Mouse (Mus musculus) hindlimb bud, embryonic 11.5 days (tissue): Measurements from ENCODE around the gene Bhlhe40.

Source experiments
- DNase-seq: peaks from one replicate; pipeline ENCODE4 v3.0.0-alpha.2; 2012; ENCODE audit warnings: low read depth, low spot score; ENCODE audit errors: extremely low spot score

The Bhlhe40 gene

DNA sequence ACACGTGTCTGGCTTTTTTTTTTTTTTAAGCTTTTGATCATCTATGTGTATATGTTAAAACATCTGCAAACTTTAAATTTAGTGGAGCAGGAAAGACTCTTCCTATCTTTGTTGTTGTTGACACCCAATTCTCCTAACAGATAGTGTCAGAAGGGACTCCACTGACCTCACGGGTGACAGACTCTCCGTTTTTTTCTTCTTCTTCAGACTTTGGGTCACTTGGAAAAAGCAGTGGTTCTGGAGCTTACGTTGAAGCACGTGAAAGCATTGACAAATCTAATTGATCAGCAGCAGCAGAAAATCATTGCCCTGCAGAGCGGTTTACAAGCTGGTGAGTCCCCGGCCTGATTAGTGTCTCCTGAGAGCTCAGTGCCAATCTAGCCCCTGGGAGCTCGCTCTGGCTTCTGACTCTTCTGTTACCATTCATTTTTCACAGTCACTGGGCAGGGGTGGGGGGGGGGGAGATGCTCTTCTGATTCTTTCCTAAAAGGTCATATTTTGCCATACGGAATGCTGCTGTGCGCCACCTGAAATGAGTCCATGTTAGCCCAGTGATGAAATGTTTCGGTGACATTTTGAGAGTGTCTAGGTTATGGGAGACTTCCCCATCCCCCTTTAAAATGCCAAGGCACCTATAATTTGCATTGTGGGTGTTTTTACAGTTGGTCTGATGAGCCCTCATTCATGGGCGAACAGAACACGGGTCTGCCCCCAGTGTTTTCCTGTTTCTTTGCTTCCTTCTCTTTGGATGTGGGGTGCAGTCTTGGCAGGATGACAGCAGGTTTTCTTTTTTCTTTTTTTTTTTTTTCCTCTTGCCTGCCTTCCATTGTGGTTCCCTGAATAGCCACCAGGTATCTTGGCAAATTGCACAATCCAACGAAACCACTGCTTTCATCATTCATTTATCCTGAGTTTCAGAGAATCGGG, 2.1 kb downstream of the Bhlhe40 start:
- DNase-seq: no peak

DNA sequence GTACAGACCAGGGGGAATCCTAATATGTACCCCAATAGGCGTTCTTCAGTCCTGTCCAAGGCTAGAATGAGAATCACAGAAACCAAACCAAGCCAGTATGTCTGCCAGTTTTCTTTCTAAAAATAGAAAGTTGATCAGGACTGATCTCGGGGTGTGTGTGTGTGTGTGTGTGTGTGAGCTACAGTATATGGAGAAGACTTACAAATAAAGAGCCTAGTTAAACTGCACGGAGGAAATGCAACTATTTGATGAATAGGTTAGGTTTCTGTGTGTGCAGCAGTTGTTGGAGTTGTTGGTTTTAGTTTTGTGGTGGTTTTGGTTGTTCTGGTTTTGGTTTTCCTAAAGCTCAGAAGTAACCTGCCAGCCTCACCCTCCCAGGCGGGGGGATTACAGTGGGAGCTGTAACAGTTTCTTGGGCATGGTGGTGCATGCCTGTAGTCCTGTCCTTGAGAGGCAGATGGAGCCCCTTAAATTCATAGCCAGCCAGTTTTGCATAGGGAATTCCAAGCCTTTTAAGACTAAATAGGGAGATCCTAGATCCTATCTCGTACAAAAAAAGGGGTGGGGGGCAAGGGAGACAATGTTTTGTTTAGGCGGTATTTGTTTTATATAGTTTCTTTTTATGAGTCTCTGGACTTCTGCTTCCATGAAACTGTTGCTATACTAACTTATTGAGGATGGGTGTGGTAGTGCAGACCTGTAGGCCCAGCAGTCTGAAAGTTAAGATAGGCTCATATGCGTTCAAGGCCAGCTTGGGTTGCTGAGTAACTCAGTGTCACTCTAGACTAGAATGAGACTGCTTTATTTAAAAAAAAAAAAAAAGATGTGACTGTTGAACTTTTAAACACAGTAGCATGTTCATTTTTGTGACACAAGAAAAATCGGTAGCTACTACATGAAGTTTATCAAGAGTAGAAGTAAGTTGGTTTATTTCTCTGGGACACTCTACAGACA, 3.1 kb downstream of the Bhlhe40 start:
- no peak for DNase-seq

DNA sequence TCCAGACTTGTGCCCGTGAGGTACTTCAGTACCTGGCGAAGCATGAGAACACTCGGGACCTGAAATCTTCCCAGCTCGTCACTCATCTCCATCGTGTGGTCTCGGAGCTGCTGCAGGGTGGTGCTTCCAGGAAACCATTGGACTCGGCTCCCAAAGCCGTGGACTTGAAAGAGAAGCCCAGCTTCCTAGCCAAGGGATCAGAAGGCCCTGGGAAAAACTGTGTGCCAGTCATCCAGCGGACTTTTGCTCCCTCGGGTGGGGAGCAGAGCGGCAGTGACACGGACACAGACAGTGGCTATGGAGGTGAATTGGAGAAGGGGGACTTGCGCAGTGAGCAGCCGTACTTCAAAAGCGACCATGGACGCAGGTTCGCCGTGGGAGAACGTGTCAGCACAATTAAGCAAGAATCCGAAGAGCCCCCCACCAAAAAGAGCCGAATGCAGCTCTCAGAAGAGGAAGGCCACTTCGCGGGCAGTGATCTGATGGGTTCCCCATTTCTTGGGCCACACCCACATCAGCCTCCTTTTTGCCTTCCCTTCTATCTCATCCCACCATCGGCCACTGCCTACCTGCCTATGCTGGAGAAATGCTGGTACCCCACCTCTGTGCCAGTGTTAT, 4.2 kb downstream of the Bhlhe40 start:
- no peak for DNase-seq

DNA sequence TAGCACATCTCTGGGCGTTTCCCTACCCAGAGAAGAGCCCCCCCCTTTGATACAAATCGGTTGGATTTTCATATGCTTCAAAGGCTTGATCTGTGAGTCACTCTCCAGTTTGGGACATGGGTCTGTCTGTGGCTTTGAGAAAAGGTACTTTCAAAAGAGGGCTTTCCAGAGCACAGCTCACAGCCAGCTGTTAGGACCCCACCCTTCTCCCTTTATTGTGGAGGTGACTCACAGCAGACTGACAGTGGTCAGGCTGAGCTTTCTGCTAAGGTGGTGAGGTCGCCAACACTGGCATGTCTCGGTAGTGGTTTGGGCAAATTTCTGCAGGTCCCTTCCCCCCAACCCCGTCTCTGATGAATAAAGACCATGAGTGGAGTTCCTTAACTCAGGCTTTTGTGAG, 5.2 kb downstream of the Bhlhe40 start:
- no peak for DNase-seq

DNA sequence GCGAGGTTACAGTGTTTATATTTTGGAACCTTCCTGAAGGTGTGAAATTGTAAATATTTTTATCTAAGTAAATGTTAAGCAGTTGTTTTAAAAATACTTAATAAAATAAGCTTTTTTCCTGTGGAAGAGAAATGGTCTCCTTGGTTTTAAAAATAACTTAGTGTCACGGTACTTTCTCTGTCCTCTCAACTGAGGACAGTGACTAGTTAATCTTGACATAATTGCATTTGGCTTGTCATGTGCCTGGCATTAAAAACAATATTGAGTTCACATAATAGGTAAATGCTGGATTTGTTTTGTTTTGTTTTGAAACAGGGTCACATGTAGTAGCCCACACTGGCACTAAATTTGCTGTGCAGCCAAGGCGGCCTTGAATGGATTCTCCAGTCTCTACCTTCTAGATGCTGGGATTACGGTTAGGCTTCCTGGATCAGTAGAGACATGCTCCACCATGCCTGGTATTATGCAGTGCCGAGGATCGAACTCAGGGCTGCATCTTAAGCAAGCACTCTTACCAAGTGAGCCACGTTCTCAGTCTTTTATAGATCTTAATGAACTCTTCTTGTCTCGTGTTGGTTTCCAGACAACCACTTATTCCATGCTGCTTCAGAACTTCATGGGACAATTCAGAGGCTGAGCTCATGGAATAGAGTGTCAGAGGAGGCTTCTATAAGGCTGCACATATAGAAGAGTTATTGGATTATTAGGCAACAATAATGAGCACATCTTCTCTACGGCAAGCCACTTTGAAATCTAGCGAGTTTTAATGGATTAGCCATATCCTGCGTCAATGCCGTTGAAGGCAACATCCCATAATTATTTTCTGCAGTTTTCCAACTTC, 6.4 kb downstream of the Bhlhe40 start:
- DNase-seq: no peak

DNA sequence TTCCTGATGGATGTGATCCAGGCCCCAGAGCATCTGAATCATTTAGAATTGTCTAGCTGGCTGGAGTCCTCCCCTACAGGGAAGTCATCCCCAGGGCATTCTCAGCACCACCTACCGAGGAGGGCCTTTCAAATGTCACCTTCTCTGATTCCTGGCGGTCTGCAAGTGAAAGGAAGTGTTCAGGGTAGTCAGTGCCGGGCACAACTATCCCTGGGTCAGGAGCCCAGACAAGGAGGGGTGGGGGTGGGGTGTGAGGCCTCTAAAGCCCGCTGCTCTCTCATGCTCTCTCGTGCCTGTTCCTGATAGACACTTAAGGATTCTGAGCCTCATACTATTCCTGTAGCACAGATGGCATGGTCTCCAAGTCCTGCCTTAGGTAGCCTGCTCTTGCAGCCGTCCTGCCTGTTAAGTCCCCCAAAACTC, 7.2 kb downstream of the Bhlhe40 start:
- DNase-seq: no peak

DNA sequence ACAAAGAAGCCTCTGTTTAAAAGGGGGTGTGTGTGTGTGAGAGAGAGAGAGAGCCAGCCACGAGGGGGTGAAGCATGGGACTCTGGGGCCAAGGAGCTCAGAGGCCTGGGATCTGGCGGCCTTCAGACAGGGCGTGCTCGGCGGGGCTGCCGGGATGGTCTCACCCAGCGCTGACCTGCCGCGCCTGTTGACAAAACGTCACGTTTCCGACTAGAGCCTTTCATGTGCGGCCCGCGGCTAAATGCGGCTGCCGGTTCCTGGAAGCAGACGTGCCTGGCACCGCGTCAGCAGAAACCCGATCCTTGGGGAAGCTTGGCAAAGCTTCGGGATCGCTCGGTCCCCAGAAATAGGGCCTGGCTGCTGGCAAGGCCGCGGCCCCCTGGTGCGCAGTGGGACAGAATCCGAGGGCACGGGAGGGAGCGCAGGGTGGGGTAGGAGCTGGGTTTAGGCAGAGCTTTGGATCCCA, 7.9 kb downstream of the Bhlhe40 start:
- no peak for DNase-seq

DNA sequence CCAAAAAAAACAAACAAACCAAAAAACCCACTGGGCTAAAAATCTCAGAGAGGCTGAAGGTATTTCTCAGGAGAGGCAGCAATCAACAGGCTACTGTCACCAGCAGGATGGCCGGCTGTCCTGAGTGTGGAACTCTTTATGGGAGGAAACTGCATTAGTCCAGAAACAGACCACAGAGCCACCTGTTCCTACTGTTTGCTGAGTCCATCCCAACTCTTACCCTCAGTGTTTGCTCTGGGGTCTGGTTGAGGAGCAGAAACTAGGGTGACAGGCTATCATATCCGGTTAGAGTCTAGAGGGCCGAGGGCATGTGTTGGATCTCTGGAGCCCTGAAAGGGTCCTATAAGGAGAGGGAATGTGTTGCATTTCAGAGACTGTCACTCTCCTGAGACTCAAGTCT, 9.8 kb downstream of the Bhlhe40 start:
- DNase-seq: no peak

DNA sequence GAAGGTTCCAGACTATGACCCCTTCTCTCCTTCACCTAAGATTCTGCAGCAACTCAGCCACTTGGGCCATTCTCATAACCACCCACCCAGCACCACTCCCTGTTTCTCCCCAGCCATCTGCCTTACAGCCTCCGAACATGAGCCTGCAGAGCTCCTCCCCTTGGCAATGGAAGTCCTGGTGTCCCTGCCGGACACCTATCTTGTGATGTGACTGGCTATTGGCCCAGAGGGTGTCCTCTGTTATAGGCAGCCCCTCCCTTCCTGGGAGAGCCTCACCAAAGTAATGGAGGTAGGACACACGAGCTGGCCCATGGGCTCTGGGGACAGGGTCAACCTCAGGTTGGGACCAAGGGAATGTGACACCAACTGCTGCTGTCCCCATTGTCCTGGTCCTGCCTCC, 10.4 kb downstream of the Bhlhe40 start:
- DNase-seq: no peak

DNA sequence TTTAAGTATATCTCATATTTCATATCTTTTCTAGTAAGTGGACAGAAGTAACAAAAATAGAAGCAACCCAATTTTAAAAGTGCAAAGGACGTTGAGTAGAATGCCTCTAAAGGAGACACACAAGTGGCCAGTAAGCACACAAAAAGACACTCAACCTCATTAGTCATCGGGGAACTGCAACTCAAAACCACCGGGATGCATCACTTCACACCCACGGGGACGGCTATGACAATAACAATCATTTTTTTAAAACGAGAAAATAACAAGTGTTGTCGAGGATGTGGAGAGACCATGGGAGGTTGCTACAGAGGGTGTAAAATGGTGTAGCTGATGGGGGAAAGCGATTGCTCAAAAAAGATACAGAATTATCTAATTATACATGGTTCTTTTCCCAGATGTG, 11.7 kb downstream of the Bhlhe40 start:
- no peak for DNase-seq

DNA sequence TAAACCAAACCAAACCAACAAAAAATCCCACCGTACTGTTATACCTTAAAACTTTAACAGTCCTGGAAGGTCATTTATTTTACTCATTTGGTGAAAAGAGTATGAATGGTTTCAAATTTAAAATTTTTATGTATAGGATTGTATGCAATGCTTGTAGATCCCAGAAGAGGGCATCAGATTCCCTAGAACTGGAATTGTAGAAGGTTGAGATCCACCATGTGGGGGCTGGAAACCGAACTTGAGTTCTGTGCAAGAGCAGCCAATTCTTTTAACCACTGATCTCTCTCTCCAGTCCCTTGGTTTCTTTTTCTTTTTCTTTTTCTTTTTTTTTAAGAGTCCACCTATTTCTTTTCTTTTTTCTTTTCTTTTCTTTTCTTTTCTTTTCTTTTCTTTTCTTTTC, 13.8 kb downstream of the Bhlhe40 start:
- DNase-seq: no peak

DNA sequence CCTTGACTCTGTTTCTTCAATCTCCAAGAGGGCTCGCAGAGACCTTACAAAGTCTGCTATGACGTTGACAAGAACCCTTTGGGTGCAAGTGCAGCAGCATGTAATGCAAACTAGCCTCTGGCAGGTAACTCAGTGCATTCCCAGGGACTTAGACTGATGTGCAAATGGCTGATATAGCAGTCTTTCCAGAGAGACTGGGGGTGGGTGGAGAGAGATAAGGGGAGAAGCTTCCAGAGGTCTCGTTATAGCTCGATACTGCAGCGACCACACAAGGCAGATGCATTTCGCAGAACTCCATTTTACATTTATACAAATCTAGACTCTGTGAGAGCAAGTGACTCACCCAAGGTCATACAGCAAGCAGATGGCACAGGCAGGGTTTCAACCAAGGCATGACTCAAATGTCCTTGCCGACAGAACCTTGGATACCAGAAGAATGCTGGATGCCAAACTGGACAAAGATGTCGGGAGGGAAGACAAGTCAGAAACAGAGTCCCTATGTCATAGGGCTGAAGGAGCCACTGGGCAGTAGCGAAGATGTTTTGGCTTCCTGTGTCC, 16.4 kb downstream of the Bhlhe40 start:
- no peak for DNase-seq

DNA sequence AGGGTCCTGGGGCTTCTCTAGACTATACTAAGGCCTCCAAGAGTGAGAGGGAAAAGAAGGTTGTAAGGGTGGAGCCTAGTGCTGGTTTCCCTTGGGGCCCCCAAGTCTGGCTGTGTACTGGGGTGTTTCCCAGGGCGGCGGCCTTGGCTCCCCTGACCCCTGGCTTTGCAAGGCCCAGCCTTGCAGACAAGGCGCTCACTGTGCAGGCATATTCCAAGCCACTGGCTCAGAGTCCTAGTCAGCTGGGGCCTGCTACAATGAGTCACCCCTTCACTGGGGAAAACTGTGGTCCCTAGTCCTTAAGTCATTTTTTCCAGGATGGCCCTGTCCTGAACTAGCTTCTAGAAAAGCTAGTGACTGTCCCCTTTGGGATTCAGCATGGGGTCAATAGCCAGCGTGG, 17.3 kb downstream of the Bhlhe40 start:
- DNase-seq: no peak

DNA sequence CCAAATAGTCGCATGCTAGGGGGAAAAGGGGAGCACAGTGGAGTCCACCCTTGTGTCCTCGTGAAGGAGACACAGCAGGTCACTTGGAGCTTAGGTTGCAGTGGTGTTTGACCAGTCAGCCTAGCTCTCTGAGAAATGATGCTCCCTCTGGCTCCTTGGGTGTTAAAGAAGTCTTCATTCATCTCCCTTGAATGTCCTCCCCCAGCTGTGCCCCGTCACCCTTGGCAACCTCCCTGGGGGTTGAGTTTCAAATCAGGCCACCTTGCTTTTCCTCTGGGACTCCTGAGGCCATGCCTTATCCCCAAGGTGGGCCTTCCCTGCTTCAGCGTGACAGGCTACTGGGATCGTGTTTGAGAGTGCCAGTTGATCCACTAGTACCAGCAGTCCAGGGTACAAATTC, 17.8 kb downstream of the Bhlhe40 start:
- no peak for DNase-seq

DNA sequence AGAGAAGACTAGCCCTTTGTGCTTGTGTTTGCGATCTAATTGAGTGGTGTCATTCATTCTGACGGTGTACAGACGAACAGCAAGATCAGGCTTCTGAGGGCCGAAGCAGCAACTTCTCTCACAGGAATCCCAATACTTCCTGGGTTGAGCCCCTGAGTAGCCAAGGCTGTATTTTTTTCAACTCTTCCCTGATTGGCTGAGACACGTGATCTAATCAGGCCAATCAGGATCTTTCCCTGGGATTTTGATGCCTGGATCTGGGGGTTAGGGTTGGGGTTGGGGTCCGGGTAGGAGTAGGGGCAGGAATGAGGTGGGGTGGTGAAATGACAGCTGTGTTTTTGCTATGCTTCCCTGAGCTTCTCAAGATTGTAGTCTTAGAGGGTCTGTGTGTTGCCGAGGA, 20.1 kb downstream of the Bhlhe40 start:
- DNase-seq: no peak

DNA sequence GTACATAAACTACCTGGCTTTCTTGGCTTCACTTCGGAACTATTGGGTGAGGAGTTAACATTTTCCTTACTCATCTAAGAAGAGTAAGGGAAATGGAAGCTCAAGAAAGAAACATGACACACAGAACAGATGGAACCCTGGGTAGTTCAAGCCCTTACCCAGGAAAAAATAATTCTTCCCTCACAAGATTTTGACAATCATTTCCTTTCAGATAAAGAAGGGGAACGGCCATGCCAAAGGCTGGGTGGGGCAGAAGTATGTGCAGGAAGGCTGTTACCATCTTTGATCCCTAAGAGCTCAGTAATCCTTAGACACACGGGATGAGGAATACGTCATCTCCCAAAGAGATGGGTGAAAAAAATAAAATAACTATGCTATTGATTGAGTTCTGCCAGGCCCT, 20.7 kb downstream of the Bhlhe40 start:
- DNase-seq: no peak

DNA sequence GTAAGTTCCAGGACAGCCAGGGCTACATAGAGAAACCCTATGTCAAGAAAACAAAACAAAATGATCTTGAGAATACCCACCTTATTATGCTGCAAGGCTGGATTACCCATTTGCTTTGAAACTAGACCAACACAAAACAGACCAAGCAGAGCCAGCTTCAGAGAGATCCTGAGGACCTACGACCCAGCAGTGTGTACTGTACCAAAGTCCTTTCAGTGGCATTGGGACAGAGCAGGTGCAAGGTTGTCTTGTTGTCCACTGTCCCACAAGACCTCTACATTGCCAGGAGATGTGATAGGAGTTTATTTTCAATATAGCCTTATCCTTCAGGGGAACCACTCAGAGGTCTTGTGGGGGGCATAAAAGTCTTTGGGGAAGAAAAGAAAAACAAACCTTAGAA, 22.7 kb downstream of the Bhlhe40 start:
- no peak for DNase-seq

DNA sequence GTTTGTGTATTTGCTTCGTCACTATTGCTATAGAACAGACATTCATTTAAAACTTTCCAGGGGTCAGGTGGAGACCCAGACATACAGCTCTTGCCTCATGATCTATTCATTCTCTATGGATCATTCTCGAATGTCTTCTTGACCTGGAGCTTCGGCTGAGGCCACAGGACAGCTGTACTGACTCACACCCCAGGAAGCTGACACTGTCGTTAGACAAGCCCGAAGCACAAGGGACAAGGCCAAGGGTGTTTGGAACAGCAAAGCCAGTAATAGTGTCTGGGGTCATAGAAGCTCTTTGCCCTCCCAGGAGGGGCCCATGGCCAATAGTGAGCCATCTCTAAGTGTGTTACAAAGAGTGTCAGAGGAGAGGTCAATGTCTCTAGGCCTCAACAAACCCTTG, 24.0 kb downstream of the Bhlhe40 start:
- DNase-seq: no peak

DNA sequence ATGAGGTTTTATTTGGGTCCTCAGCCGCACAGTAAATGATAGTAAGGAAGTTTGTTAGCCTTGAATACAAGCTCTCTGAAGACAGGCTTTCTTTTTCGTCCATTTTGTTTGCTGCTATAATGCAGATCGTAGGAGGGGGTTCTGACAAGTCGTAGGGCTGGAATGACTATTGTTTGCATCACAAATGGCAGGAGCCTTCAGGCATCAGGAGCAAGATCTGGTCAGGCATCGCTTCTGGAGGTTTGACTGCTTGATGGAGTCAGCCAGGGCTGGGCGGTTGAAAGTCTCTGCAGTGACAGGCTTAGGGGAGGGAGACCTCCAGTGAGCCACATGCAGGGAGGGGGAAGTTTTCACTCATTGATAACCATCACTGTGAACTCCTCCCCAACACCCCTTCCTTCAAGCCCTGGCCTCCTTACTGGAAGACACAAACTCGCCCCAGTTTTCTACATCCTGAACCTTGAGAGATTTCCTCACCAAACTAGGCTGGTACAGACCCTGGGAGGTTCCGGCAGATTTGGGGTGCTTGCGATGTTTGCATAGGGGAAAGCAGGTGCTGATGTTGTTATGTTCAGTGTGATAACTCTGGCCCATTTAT, 25.4 kb downstream of the Bhlhe40 start:
- no peak for DNase-seq

DNA sequence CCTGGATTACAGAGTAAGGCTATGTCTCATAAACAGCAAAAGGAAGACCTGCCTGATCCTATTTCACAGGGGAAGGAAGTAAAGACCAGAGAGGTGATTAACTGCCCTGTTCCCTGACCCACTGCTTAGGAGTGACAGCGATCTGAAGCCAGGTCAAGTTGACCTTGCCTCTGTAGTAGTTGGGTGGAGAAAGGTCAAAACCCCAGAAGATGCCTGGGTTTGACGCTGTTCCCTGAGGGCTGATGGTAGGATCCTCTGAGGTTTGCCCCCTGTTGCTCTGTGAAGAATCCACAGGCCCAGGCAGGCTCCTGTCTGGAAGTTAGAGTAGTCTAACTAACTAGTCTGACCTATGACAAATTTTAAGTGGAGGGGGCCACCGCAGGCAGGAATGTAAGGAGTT, 26.5 kb downstream of the Bhlhe40 start:
- no peak for DNase-seq
